Mouse (Mus musculus): ENCODE measurements around the gene Papolg. TPM values are rescaled to one million over a fixed set of nuclear protein-coding genes. Genes with fewer than 3 reads are reported as not detected.

Gene Papolg
- 4.8 and 6.1 TPM in 2 replicates for polyA plus RNA-seq (2015; fragmentation: Nextera tagmentation; extraction: Ambion mirVana)

DNA sequence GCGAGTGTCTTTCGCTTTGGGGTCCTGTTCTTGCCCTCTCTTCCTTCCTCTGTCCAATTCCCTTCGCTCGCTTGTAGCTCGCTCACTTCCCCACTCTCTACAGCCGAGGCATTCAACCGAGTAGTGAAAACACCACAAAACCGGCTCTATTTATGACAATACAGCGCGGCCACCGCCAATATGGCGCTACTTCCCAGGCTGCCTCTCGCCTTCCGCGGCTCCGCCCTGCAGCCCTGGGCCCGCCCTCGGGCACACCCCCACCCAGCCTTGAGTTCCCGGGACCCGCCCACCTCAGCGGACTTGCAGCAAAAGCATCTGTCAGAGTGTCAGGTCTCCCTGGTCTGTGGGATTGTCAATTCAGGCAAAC, at the start of gene Papolg:
Gene Papolg (minus strand): TSS at position 194 of the 367 bp plus-strand sequence.

Other genes with a start within 250 kb of the Papolg start
- gene Pus10, start 229.6 kb downstream of the Papolg start, polyA plus RNA-seq (2015; fragmentation: Nextera tagmentation; extraction: Ambion mirVana) = 8.2 and 10.2 TPM in 2 replicates
- gene Pex13, start 229.3 kb downstream of the Papolg start, polyA plus RNA-seq (2015; fragmentation: Nextera tagmentation; extraction: Ambion mirVana) = 19.8 and 27.1 TPM in 2 replicates
- 1.0 and 1.1 TPM in 2 replicates for gene Rel, start 124.3 kb downstream of the Papolg start, polyA plus RNA-seq (2015; fragmentation: Nextera tagmentation; extraction: Ambion mirVana)
- gene A830031A19Rik, start 179.8 kb upstream of the Papolg start, polyA plus RNA-seq (2015; fragmentation: Nextera tagmentation; extraction: Ambion mirVana) = not detected in 2 replicates
- 3.1 and 3.4 TPM in 2 replicates for gene Bcl11a, start 182.8 kb upstream of the Papolg start, polyA plus RNA-seq (2015; fragmentation: Nextera tagmentation; extraction: Ambion mirVana)

All from urinary bladder, postnatal 0 days (tissue).